Mouse (Mus musculus) limb, embryonic 10.5 days (tissue): ENCODE measurements around the gene Ing2. TPM values are rescaled to one million over a fixed set of nuclear protein-coding genes. Genes with fewer than 3 reads are reported as not detected.

Experiments
- DNase-seq: peaks from one replicate; pipeline ENCODE4 v3.0.0-alpha.2; 2017; ENCODE audit warnings: low spot score
- H3K27ac ChIP-seq: fragments of 300-500 bp; sonication (generic); 2 replicates; pipeline ENCODE4 v1.5.1; 2016; ENCODE audit warnings: mild to moderate bottlenecking
- H3K27me3 ChIP-seq: fragments of 300-500 bp; sonication (generic); 2 replicates; pipeline ENCODE4 v1.6.1; 2016; ENCODE audit warnings: low read depth, mild to moderate bottlenecking; ENCODE audit not compliant: poor library complexity, severe bottlenecking
- H3K36me3 ChIP-seq: fragments of 300-500 bp; sonication (generic); 2 replicates; pipeline ENCODE4 v1.6.1; 2016; ENCODE audit warnings: mild to moderate bottlenecking, moderate library complexity
- H3K4me1 ChIP-seq: fragments of 300-500 bp; sonication (generic); 2 replicates; pipeline ENCODE4 v1.6.1; 2016
- H3K4me3 ChIP-seq: fragments of 300-500 bp; sonication (generic); 2 replicates; pipeline ENCODE4 v1.5.1; 2016; ENCODE audit warnings: mild to moderate bottlenecking, moderate library complexity
- H3K9me3 ChIP-seq: fragments of 300-500 bp; sonication (generic); replicated peaks from 2 replicates; pipeline ENCODE4 v1.6.1; 2016; ENCODE audit warnings: mild to moderate bottlenecking
- WGBS: fragments of 180-500 bp; shearing (Covaris S2); methylation state at CpG from one replicate; pipeline ENCODE4 v1.1.7; 2016; 5-methylcytosine and 5-hydroxymethylcytosine counted together
- polyA plus RNA-seq: library from polyadenylated mRNA; unstranded; fragments of >200 nt; fragmentation: Nextera tagmentation; extraction: Ambion mirVana; gene quantifications from 2 replicates; pipeline ENCODE4 v1.2.1, GENCODE M21; 2016

Gene Ing2
- polyA plus RNA-seq, 1 experiment from 2014 or later = 13.1 TPM

DNA sequence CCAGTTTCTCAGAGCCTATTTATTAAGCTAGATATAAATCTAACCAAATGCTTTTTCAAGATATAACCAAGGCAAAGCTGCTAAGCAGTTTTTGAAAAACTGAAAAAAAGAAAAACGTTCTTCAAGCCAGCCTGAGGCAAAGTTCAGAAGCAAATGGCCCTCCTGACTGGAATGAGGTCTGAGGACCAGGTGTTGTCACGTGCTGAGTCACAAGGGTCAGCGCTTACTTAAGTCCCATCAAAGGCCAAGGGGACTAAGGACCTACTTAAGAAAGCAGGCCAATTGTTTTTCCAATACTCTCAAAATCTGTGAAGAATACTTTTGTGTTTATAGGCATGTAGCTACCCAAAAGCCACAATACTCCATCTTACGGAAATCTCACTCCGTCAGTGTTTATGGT, 12.2 kb downstream of the Ing2 start:
- Histone ChIP-seq H3K9me3 (no peaks in the 10 kb centered on the region), H3K27ac (no peak overlapping the region), H3K4me1 (no peaks in the 10 kb centered on the region), H3K4me3 (no peak overlapping the region), H3K27me3 (no peaks in the 10 kb centered on the region), H3K36me3 (peaks cover 19% of the 10 kb centered on the region)
- WGBS = 83% methylated on average over 5 of the region's 5 CpGs
- DNase-seq = no peak

DNA sequence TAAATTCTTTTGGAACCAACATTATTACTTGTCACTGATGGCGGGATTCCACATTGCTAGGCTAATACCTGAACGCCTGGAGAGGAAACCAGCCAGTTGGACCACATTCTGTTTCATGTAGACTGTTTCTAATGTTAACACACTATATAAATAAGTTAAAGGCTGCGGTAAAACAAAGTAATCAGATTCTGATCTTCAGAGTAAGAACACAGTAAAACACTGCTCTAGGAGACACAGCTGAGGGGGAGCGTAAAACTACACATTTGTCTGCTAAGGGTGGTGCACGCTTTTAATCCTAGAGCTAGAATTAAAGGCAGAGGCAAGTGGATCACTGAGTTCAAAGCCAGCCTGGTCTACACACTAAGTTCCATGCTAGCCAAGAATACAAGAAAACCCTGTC, 12.6 kb downstream of the Ing2 start:
- no peak for DNase-seq
- H3K9me3 ChIP-seq = no peaks in the 10 kb centered on the region
- no peaks in the 10 kb centered on the region for H3K27me3 ChIP-seq
- H3K4me3 ChIP-seq = no peak overlapping the region
- peaks cover 14% of the 10 kb centered on the region for H3K36me3 ChIP-seq
- no peaks in the 10 kb centered on the region for H3K4me1 ChIP-seq
- WGBS = 95% methylated on average over 5 of the region's 5 CpGs
- no peak overlapping the region for H3K27ac ChIP-seq

DNA sequence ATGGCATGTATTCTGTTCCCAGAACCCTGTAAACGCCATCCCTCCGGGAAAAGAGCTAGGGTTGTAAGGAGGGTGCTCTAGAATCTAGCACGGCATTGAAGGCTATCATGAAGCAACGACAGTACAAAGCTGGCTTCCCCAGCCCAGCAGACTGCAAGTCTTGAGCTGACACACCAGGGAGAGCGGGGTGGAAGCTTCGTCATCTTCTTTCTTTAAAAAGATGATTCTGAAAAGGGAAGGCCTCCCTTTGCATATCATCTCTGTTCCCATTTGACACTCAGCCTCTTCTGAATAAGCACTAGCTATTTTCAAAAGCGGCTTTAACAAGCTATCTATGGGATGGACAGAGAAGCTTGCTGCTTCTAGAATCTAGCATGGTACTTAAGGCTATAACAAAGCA, 15.0 kb downstream of the Ing2 start:
- H3K4me3 ChIP-seq = no peak overlapping the region
- no peak for DNase-seq
- H3K4me1 ChIP-seq = no peaks in the 10 kb centered on the region
- H3K36me3 ChIP-seq = peaks cover 1% of the 10 kb centered on the region; the same call in 1 of the 2 replicates
- WGBS = 91% methylated on average over 7 of the region's 7 CpGs
- H3K27ac ChIP-seq = no peak overlapping the region
- H3K27me3 ChIP-seq = no peaks in the 10 kb centered on the region
- H3K9me3 ChIP-seq = no peaks in the 10 kb centered on the region

DNA sequence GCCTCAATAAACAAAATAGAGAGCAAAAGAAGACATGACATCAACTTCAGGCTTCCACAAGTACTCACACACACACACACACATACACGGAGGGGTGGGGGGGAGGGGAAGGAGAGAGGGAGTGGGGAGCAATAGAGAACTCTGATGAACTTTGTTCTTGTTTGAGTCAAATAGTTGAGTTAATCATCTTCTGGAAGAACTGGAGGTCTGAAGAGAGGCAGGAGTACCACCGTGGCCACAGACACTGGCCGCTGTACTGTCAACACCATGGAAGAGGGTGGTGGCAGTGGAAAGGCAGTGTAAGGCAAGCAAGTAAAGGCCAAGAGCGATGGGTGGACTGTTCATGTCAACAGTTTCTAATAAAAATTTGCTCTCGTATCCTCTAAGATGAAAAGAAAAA, 15.9 kb downstream of the Ing2 start:
- no peak for DNase-seq
- Histone ChIP-seq H3K4me3 (no peak overlapping the region), H3K36me3 (no peaks in the 10 kb centered on the region), H3K9me3 (no peaks in the 10 kb centered on the region), H3K27ac (no peak overlapping the region), H3K4me1 (no peaks in the 10 kb centered on the region), H3K27me3 (no peaks in the 10 kb centered on the region)
- 92% methylated on average over 5 of the region's 5 CpGs for WGBS

DNA sequence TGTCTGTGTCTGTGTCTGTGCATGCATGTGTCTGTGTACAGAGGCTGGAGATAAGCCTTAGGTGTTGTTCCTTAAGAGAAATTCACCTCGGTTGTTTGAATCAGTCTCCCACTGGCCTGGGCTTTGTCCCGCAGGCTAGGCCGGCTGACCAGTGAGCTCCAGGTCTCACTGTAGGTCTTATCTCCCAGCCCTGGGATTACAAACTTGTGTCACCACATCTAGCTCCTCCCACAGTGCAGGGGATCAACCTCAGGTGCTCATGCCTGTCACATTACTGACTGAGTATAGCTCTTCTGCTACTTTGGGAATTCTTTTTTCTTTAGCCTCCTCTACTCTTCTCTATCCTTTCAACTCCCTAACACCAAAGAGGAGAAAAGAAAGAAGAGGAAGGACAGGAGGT, 20.9 kb downstream of the Ing2 start:
- Histone ChIP-seq H3K9me3 (no peaks in the 10 kb centered on the region), H3K27me3 (no peaks in the 10 kb centered on the region)
- WGBS = 57% methylated on average over 3 of the region's 3 CpGs

DNA sequence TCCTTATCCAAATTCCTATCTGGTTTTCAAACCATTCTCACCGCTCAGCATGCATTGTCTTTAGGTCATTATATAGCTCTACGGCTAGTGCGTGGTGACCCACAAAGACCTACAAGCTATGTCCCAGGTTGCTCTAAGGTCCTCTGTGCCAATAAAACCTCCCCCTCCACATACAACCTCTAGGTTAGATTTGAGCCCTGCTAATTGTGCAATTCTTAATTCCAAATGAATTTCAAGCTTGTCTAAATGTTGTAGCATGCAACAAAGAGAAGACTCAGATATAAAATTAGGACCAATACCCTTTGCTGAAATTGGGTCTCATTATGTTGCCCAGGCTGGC, 22.6 kb downstream of the Ing2 start:
- DNase-seq = no peak
- no peaks in the 10 kb centered on the region for H3K9me3 ChIP-seq
- WGBS = 89% methylated on average over 3 of the region's 3 CpGs
- H3K27me3 ChIP-seq = no peaks in the 10 kb centered on the region
- no peak overlapping the region for H3K27ac ChIP-seq
- H3K4me3 ChIP-seq = no peak overlapping the region
- H3K4me1 ChIP-seq = no peaks in the 10 kb centered on the region
- H3K36me3 ChIP-seq = no peaks in the 10 kb centered on the region

More for the DNA sequence above, 20.9 kb downstream of the Ing2 start:
- Histone ChIP-seq H3K36me3 (no peaks in the 10 kb centered on the region), H3K27ac (no peak overlapping the region), H3K4me3 (no peak overlapping the region), H3K4me1 (no peaks in the 10 kb centered on the region)
- DNase-seq = no peak

DNA sequence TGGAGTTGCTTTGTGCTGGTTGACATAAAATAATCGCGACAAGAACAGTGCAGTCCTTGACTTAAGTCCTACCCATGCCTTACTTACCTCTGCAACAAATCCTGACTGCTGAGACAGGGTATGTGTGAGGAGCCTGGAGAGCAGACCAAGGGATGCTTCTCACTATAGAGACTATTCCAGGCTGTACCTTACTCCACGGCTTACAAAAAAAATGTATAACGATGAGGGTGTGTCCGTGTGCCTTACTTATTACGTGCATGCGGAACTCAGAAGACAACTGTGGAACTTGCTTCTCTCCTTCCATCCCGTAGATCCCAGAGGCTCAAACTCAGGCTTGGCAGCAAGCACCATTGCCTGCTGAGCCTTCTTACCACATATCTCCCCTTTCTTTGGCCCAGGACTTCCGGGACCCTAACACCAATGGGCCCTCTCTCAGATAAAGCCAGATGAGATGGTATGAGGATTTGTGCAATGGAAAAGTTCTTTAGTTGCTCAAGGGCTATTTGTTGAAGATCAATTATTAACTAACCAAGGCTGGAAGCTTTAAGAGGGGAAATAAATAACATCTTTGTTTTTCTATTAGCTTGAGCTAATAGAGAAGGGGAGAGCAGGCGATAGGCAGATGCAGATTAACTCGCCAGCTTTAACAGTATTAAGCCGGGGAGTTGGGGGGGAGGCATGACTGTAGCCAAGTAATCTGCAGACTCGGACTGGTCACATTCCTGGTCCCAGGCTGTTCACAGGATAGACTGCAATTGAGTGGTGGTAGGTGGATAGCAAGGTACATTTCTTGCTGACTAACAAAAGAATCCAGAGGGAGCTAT, 23.2 kb downstream of the Ing2 start:
- H3K36me3 ChIP-seq = no peaks in the 10 kb centered on the region
- H3K4me3 ChIP-seq = no peak overlapping the region
- H3K27ac ChIP-seq = no peak overlapping the region
- H3K4me1 ChIP-seq = no peaks in the 10 kb centered on the region
- WGBS = 93% methylated on average over 13 of the region's 13 CpGs
- H3K27me3 ChIP-seq = no peaks in the 10 kb centered on the region
- H3K9me3 ChIP-seq = no peaks in the 10 kb centered on the region
- no peak for DNase-seq

DNA sequence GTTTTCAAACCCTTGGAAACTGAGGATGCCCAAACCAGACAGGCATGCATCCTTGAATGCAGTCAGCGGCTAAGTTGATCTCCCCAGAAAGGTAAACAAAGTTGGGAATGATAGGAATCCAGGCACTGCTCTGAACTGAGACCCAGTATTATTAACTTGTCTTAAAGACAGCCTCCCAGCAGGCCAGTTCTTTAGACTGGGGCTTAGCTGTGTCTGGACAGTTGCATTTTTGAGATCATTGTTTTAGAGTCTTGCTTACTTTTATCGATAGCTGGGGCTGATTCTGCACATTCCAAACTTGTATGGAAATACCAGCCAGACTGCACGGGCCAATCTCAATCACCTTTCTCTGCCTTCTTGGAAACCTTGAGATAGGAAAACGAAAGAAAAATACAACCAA, 24.5 kb downstream of the Ing2 start:
- Histone ChIP-seq H3K9me3 (no peaks in the 10 kb centered on the region; the same call in 1 of the 2 replicates), H3K4me1 (no peaks in the 10 kb centered on the region), H3K27ac (no peak overlapping the region), H3K27me3 (no peaks in the 10 kb centered on the region), H3K4me3 (no peak overlapping the region), H3K36me3 (no peaks in the 10 kb centered on the region)
- WGBS = 70% methylated on average over 4 of the region's 4 CpGs
- DNase-seq = no peak

DNA sequence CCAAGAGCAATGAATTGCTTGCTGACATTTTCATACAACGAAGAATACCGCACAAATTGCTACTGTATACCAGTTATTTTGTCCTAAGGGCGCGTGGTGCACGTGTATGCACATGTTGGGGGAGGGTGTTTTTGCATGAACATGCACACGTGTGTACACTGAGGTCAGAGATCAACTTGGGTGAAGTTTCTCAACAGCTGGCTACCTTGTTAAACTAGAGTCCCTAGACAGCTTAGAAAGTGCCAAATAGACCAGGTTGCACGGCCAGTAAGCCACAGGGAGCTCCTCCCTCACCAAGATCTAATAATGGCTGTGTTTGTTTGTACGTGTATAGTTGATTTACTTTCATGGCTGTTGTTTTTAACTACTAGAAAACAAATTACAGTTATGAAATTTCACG, 25.8 kb downstream of the Ing2 start:
- H3K27me3 ChIP-seq = no peaks in the 10 kb centered on the region
- H3K4me1 ChIP-seq = no peaks in the 10 kb centered on the region
- H3K27ac ChIP-seq = no peak overlapping the region
- H3K36me3 ChIP-seq = no peaks in the 10 kb centered on the region
- 89% methylated on average over 9 of the region's 9 CpGs for WGBS
- no peak overlapping the region for H3K4me3 ChIP-seq
- no peaks in the 10 kb centered on the region; the same call in 1 of the 2 replicates for H3K9me3 ChIP-seq
- DNase-seq = no peak

DNA sequence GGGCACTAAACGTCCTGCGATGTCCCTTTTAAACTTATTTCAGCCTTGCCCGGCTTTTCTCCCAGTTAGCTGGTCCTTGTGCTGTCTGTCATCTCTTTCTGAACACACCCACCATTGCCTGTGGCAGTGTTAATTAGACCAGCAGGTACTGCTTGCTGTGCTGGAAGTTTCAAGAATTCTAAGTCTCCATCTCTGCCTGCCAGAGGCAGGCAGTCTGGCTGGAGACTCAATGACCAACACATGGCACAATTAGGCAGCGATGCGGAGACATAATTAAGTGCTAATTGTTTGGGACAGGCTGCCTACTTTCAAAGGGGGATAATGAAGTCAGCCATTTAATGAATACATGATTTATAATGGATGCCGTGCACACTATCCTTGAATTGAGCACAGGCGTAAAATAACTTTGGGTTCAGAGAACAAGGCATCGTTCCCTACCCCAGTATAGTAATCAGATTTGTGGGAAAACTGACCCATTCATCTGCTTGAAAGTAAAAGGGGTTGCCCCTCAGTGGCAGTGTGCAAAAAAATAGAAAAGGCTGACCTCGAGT, 32.8 kb downstream of the Ing2 start:
- peaks cover 13% of the 10 kb centered on the region for H3K4me1 ChIP-seq
- no peaks in the 10 kb centered on the region for H3K36me3 ChIP-seq
- no peak for DNase-seq
- H3K9me3 ChIP-seq = no peaks in the 10 kb centered on the region; the same call in 1 of the 2 replicates
- no peaks in the 10 kb centered on the region for H3K27me3 ChIP-seq
- H3K4me3 ChIP-seq = no peak overlapping the region
- WGBS = 64% methylated on average over 9 of the region's 9 CpGs
- no peak overlapping the region for H3K27ac ChIP-seq

DNA sequence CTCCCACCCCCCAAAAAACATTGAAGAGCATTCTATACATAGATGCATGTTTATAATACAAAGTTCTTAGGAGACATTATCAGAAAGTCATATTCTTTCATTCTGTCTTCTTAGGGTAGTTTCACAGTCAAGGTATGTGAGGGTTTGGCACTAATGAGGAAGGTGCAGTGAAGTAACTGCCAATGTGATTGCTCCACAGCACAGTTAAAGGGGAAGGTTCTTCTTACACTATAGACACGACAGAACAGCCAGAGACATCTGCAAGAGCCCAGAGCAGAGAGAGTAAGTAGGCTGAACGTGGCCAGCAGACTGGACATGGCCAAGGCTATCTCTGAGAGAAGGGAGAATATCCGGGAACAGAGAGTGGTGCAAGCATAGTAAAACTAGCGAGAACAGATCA, 38.2 kb downstream of the Ing2 start:
- WGBS = 61% methylated on average over 4 of the region's 4 CpGs
- no peaks in the 10 kb centered on the region for H3K36me3 ChIP-seq
- 0 out of 2 replicates have a peak, but pooled peaks cover 3% of the 10 kb centered on the region for H3K9me3 ChIP-seq
- H3K4me3 ChIP-seq = no peak overlapping the region
- no peaks in the 10 kb centered on the region for H3K27me3 ChIP-seq
- no peak overlapping the region for H3K27ac ChIP-seq
- no peak for DNase-seq
- peaks cover 7% of the 10 kb centered on the region for H3K4me1 ChIP-seq

DNA sequence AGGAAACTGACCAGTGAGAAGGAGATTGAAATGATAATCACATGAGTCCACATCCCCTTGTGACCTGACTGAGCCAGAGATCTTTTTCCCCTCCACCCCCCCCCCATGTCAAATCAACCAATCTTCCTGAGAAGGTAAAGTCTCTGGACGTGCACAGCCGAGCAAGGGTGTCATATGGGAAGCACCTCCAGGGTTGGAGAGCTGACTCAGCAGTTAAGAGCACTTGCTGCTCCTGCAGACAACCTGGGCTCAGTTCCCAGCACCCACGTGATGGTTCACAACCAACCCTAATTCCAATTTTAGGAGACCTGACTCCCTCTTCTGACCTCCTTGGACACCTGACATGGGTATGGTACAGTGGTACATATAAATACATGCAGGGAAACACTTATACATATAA, 39.3 kb downstream of the Ing2 start:
- DNase-seq = no peak
- Histone ChIP-seq H3K36me3 (no peaks in the 10 kb centered on the region), H3K9me3 (0 out of 2 replicates have a peak, but pooled peaks cover 3% of the 10 kb centered on the region), H3K4me3 (no peak overlapping the region), H3K27me3 (no peaks in the 10 kb centered on the region), H3K27ac (no peak overlapping the region), H3K4me1 (peaks cover 6% of the 10 kb centered on the region)
- WGBS = 72% methylated on average over 3 of the region's 3 CpGs

DNA sequence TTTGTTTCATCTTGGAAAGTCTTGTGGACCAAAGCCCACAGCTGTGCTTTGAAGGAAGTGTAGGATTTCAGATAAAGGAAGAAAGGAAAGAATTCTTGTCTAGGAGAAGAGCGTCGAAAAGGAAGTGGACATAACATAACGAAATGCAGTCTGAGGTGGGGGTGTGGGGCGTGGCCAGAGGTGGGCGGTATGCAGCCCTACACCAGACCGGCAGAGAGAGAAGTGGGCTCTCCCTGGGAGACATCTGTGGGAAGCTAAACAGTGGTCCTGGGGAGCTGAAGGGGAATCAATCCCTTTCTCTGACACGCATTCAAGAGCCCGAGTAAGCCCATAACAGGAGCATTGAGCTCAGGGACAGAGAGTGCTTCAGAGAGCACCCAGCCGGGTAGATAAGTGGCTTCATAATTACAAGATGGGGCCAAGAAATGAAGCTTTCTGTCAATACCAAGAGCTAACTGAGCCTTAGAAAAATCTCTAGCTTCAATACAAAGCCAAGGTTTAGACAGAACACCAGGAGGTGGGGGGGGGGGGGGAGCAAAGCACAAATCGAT, 40.5 kb downstream of the Ing2 start:
- Histone ChIP-seq H3K4me3 (no peak overlapping the region), H3K27ac (no peak overlapping the region), H3K36me3 (no peaks in the 10 kb centered on the region), H3K9me3 (0 out of 2 replicates have a peak, but pooled peaks cover 3% of the 10 kb centered on the region), H3K27me3 (no peaks in the 10 kb centered on the region), H3K4me1 (peaks cover 6% of the 10 kb centered on the region)
- DNase-seq = no peak
- WGBS = 65% methylated on average over 10 of the region's 10 CpGs
